Mouse (Mus musculus): ENCODE data around the gene Trpm8.

DNA sequence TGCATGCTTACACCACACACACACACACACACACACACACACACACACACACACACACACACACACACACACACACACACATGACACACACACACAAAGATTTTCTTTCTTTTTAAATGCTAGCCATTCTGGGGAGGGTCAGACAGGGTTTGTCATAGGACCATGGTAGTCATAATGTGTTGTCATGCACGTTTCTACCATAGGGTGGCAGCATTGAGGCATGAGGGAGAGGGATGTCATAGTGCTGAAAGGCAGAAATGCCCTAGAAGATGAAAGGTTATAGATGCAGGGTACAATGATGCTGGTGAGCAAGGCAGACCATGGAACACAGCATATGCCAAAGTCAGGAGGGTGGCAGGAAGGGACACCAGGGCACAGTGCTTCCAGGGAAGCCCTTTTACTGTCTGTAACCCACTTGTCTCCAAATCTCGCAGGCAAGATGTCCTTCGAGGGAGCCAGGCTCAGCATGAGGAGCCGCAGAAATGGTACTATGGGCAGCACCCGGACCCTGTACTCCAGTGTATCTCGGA, 41.1 kb downstream of the Trpm8 start:
- TF ChIP-seq EP300 (IDR thresholded peaks at IDR 0.05; ENCODE audit: low read length): no peak
- peak; percentile 77 to 85 for TF ChIP-seq CTCF (conservative IDR thresholded peaks at IDR 0.05 in 1 of 2, IDR thresholded peaks at IDR 0.05 in 1 of 2; ENCODE audit: low read depth in 2 of 2, low read length in 2 of 2)
- TF ChIP-seq MXI1 (IDR thresholded peaks at IDR 0.05; ENCODE audit: low read depth, low read length): no peak
- TF ChIP-seq POLR2A (IDR thresholded peaks at IDR 0.05; ENCODE audit: low read depth, low read length): no peak
- no peak for TF ChIP-seq CHD1 (IDR thresholded peaks at IDR 0.05; ENCODE audit: low read depth, low read length)
- TF ChIP-seq NELFE (IDR thresholded peaks at IDR 0.05; ENCODE audit: low read depth, low read length): no peak
- TF ChIP-seq CHD2 (IDR thresholded peaks at IDR 0.05; ENCODE audit: low read length): no peak
- TF ChIP-seq PAX5 (IDR thresholded peaks at IDR 0.05; ENCODE audit: low read length): no peak
